Mouse (Mus musculus): Measurements from ENCODE around the gene Gm20388. TPM values are rescaled to one million over a fixed set of nuclear protein-coding genes. Genes with fewer than 3 reads are reported as not detected.
A peak's percentile ranks its signal among the peaks of the same experiment; 100 is the strongest.

The Gm20388 gene
- total RNA-seq, 2 experiments from 2014 or later, result not detected

DNA sequence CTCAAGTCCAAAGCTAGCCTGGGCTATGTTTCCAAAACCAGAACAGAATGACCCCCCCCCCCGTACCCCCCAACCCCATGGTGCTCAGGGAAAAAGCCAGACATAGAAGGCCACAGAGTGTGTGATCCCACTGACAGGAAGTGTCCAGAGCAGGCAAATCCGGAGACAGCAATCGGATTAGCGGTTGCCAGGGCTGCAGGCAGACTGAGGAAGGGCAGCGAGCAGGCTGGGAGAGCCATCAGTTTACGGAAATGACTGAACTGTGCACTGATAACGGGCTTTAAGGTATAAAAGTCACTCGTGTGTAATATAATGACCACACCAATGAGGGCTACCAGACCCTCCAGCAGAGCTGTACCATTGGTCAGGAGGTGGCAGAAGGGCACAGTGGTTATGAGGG is 730.6 kb downstream of the Gm20388 start:
- no peak for DNase-seq (ENCODE audit: low spot score in 2 of 2)

DNA sequence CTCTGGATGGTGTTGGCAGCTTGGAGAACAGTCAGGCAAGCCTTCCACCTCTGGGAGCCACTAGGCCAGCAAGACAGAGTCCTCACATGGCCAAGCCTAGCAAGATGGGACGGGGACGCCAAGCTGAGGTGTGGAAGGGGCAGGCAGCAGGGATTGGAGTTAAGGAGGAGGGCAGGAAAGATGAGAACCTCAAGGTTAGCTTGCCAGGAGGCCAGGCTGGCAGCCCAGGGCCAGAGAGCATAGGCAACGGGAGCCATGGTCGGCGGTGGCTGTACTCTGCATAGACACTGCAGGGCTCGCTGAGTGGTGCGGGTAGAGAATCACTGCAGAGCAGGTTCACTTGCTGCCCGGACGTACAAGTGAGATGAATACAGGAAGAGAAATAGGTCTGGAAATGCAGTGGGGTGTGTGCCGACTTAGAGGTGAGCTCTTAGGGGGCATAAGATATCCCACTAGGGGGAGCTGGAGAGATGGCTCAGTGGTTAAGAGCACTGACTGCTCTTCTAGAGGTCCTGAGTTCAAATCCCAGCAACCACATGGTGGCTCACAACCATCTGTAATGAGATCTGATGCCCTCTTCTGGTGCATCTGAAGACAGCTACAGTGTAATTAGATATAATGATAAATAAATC is 731.5 kb downstream of the Gm20388 start:
- DNase-seq (ENCODE audit: low spot score in 2 of 2), result no peak

DNA sequence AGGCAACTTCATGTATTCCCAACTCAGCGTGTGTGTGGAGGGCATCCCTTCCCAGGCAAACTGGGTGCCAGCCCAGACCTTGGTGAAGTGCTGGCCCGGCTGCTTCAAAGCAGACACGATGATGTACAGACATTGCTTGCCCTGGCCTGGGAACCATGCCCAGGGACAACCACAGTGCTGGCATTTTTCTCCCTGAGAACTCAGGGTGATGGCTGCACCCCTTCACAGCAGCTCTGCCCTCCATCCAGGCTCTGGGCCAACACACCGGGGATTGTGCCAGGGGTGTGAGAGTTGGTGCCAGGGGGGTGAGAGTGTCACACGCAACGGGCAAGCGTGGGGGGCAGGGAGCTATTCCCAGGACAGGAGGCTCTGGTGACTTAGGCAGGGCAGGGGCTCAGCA is 734.0 kb downstream of the Gm20388 start:
- peak; percentile 77 to 90 for DNase-seq (ENCODE audit: low spot score in 2 of 2)

DNA sequence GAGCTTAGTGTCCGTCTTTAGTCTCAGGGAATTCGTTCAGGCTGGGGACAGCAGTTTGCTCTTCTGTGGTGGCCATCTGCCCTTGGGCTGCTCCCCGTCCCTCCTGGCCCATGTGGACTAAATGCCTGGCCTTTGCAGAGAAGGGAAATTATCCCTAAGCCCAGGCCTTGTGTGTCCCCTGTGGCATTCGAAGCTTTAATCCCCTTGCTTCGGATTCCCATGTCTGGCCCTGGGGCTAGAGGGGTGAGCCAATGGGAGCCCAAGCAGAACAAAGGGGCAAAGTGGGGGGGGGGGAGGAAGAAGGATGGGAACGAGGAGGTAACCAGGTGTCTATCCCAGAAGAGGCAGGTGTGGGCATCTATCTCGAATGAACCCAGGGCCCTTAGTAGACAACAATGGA is 736.9 kb downstream of the Gm20388 start, which contains the start of gene 1190005I06Rik:
Gene 1190005I06Rik (minus strand): TSS at position 101 of the 400 bp plus-strand sequence.
- DNase-seq (ENCODE audit: low spot score in 2 of 2), result no peak

DNA sequence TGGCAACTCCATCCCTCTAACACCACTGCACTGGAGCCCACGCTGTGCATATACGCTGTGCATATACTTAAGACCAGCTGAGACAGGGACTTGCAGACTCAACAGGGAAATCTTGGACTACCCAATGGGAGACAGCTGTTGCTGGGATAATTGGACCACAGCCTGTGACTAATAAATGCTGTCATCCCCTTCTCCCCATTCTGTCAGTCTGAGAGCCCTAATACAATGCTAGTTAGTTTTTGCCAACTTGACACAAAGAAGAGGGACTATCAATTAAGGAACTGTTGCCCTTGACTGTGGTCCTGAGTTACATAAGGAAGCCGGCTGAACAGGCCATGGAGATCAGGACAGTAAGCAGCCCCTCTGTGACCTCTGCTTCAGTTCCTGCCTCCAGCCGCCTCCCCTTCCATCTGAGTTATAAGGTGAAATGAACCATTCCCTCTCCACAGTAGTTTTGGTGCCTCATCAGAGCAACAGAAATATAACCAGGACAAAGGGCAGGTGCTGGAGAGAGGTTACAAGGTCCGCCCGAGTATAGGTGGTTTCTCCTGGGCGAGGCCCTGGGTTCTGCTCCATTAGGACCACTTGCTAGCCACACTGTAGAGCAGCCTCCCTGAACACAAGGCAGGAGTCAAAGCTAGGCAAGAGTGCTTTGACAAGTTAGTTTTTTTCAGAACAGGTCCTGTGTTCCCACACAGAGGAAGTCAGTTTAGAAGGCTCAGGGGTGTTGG is 745.8 kb downstream of the Gm20388 start:
- no peak for DNase-seq (ENCODE audit: low spot score in 2 of 2)

DNA sequence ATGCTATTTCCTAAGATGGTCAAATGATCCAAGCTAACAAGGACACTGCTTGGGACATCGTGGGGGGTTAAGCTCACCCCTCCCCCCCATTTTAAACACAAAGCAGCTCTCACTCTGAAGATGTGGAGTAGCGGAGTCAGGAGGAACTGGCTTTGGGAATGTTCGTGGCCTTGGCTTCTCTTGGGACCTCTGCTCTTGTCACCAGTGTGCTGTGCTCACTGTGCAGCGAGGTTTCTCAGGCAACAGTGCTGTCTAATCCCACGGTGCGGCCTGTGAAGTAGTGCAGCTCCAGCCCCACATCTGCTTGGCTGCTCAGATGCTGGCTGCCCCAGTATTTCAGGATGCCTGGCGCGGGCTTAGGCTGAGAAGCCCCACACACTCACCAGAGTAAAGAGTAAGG is 746.8 kb downstream of the Gm20388 start:
- DNase-seq (ENCODE audit: low spot score in 2 of 2), result no peak

DNA sequence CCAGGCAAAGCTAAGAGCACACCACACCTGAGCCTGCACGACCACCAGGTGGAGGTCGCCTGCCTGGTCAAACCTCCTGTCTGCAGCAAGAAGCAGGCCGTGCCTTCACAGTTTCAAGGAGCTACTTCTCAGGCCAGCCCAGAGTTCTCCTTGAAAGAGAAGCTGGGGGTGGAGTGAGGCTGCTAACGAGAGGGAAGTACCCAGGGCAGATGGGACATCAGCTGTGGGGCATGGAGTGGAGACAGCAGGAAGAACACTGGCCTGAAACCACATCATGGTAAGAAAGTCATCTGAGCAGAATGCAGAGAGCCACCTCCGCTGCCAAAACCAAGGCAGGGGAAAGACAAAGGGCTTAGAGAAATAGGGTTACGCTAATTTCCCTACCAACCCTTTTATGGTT is 753.9 kb downstream of the Gm20388 start:
- no peak for DNase-seq (ENCODE audit: low spot score in 2 of 2)

DNA sequence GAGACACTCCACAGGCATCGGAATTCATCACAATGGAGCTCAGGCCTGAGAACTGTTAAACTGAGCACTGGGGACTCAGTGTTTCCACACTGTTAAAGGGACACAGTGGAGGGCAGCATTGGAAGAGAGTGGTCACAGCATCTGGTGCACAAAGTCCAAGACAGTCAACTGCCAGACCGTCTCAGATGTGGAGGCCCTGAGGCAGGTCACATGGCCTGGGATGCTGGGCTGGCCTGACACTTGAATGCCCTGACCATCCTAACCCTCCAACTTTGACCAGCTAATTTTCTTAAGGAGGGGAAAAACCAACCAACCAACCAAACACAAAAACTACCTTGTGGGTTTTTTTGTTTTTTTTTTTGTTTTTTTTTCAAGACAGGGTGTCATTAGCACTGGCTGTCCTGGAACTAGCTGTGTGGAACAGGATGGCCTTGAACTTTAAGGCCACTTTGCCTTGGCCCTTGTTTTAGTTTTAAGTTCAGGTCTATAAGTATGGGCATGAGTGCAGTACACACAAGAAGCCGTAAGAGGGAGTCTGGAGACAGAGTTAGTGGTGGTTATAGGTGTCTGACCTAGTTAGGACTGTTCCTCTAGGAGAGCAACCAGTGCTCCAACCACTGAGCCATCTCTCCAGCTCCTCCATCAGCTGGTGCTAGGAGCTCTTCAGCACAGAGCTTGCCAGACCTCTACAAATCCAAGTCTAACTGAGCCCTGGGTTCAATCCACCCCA is 755.2 kb downstream of the Gm20388 start:
- DNase-seq (ENCODE audit: low spot score in 2 of 2), result no peak

DNA sequence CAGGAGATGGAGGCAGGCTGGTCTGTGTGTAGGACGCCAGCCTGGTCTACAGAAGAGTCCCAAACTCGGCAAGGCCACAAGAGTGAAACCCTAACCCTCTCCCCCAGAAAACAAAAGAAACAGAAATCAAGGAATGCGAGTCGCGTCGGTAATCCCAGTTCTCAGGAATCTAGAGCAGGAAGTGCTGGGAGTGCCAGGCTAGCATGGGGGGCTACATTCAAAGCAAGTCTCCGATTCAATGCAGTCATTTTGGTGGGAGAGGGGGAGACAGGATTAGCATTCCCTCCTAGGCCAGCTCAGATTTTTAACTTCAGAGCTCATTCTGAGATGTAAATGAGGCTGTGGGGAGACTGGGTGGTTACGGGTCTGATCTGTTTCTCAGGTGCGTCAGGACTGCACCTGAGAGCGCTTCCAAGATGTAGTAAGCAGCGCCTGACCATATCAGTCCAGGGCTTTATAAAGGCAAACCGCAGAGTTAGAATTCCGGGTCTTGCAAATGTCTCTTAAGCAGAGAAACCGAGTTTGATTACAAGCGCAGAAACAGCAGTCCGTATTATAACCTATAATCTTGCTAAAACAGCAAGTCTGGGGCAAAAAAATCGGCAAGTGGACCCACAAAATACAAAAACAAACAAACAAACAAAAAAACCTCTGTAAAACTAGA is 756.3 kb downstream of the Gm20388 start:
- DNase-seq (ENCODE audit: low spot score in 2 of 2), result no peak

DNA sequence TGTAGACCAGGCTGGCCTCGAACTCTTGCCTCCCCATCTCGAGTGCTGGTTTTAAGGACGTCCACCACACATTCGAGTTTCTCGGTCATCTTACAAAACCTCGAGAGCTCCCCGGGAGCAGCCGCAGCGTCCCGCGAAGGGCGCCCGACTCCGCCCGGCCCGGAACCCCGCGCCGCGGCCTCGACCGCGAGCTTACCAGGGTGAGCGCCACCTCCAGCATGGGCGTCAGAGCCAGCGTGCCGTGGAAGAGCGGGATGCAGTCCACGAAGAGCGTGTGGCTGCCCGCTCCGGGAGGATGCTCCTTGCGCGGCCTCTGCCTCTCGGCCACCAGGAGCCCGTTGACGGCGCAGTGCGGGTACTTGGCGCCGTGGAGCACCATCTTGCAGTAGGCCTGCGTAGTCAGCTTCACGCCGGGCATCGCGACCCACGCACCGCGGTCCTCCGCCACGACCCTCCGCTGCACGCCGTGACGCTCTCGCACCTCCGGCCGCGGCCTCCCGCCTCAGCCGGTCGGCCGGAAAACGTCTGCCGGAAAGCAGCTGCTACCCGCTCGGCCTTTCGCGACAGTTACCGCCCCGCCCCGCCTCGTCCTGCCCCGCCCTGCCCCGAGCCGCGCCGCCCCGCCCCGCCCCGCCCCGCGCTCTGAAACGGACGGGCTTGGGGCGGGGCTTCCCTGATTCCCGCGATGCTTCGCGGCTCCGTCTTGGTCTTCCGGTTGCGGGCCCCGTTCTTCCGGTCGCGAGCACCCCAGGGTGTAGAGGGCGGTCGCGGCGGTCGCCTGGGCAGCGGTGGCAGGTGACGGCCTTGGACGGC is 757.1 kb downstream of the Gm20388 start, which contains the start of the genes Gm27021 and Cox4i1:
Gene Gm27021 (minus strand): TSS at position 519 of the 813 bp plus-strand sequence.
Gene Cox4i1 (plus strand): TSS at position 662 of the 813 bp plus-strand sequence.
- DNase-seq (ENCODE audit: low spot score in 2 of 2), result peak; percentile 83 to 91

DNA sequence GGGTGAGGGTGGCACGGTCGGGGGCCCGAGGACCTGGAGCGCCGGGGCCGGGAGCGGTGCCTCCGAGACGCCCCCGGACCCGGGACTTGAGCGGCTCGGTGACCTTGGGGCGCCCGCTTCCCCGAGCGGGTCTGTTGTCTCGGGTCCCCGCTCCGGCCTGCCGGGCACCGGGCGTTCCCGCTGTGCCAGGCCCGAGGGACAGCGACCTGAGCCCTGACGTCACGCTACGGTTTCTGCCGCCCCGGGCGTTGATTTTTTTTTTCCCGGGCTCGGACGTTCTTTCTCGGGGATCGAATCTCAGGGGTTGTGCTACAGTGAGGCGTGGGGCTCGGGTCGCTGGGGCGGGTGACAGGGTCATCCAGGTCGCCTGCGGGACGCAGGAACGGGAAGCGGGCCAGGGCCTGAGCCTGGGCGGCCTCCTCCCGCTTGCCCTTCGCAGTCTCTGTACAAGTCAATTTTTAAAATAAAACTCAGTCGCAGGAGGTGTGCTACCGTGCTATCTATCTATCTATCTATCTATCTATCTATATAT is 757.8 kb downstream of the Gm20388 start, which contains the start of gene Emc8:
Gene Emc8 (minus strand): TSS at position 200 of the 532 bp plus-strand sequence.
- DNase-seq (ENCODE audit: low spot score in 2 of 2), result no peak

DNA sequence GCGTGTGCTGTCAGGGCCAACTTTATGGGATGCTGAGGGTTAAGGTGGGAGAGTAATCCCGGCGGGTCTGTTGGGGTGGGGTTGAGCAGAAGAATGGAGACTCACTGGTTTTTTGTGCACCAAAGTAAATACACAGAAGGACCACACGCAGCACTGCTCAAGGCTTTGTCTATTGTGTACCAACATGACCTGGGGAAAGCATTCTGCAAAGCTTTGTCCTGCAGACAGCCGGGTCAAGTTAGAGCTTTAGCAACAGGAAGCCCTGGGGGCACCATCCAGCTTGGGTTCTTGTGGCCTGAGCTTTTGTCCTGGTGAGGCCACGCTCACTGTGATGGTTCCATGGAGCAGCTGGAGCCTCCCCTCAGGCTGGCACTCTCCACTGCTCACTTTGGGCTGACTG is 761.1 kb downstream of the Gm20388 start:
- DNase-seq (ENCODE audit: low spot score in 2 of 2), result no peak

DNA sequence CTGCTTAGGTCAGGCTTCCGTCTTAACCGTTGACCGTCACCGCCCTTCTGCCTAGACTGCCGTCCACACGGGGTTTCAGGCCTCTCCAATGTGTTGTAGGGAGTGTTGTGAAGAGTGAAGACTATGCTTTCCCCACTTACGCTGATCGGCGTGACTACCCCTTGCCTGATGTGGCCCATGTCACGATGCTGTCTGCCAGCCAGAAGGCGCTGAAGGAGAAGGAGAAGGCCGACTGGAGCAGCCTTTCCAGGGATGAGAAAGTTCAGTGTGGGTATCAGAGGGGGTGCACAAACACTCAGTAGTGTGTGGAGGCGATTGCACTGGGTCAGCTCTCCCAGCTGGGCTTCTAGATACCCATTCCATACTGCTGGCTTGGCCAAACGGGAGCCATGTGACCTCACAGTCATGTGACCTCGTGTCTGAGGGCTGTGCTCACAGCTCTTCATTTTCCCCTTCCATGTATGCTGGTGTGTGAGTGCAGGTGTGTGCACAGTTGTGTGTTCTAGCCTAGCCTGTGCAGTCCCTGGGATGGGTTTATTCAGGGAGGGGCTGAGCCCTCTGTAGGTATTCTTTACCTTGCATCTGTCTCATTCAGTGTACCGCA is 762.1 kb downstream of the Gm20388 start:
- DNase-seq (ENCODE audit: low spot score in 2 of 2), result no peak

DNA sequence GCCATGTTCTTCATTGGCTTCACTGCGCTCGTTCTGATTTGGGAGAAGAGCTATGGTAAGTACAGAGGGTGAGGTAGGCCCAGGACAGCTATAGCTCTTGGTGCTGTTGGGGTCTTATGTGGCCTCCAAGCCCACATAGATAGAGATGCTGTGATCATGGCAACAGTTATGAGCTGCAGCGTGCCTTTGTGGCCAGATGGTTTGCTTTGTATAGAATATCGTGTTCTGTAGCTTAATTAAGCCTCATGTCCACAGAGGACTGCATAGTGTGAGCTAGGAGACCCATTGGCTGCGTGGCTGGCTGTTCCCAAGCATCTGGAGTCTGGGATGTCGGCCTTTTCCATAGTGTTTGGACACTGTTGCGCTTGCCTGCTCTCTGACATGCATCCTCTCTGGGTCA is 762.7 kb downstream of the Gm20388 start:
- no peak for DNase-seq (ENCODE audit: low spot score in 2 of 2)

DNA sequence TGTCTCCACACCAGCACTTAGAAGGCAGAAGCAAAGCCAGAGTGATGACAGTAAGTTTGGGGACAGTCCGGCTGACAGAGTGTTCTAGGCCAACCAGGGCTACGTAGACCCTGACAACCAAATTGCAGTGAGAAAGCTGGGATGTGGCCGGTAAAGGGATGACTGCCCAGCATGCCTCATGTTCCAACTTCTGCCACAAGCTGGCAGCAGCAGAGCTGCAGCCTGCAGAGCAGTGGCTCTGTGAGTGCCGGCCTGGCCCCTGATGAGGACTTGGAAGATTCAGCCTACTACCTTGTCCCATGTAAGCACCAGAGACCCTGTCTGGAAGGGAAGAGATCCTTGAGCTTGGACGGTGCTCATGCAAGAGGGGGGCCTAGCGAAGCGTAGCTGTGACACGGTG is 765.1 kb downstream of the Gm20388 start:
- no peak for DNase-seq (ENCODE audit: low spot score in 2 of 2)

DNA sequence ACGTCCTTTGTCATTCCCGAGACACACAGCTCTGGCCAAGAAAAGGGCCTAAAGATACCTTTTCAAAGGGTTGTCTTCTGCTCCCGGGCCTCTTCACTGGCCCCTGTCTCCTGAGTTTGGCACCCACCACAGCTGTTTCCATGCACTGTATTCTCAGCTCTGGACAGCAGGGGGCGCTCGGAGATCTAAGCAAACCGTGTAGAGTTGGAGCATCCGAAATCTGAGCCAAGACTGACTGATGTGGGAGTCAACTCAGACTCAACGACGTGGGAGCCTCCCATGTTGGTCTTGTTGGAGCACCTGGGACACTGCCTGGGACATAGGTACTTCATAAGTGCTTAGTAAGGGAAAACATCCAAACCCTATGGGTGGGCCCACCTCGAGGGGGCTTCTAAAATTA is 767.8 kb downstream of the Gm20388 start:
- DNase-seq (ENCODE audit: low spot score in 2 of 2), result peak; percentile 85 to 89

DNA sequence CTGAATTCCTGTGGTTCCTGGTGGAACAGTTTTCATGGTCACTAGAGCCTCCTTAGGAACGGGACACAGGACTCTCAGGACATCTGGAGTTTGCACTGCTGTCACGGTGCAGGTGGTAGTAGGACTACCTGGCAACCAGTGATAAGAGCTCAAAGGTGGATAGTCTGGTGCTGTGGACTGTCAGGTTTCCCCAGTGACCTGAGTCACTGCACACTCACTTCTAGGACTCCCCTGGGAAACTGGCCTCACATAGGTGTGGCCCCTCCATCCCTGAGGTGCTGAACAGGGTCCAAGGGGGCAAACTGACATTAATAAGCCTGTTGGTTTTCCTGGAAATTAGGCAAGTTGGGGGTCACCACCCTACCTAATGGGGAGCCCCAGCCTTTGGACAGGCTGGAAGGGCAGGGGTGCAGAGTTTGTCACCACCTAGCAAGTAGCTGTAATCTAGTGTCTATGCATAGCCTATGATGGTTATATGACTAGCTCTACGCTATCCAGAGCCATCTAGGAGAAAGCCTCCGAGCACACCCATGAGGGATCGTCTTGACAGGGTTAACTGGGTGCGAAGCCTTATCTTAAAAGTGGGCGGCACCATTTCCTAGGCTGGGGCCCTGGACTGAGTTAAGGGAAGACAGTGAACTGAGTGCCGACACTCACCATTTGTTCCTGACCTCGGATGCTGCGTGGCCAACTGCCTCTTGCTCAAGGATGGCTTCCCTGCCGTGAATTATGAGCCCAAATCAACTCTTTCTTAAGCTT is 769.2 kb downstream of the Gm20388 start:
- DNase-seq (ENCODE audit: low spot score in 2 of 2), result no peak

DNA sequence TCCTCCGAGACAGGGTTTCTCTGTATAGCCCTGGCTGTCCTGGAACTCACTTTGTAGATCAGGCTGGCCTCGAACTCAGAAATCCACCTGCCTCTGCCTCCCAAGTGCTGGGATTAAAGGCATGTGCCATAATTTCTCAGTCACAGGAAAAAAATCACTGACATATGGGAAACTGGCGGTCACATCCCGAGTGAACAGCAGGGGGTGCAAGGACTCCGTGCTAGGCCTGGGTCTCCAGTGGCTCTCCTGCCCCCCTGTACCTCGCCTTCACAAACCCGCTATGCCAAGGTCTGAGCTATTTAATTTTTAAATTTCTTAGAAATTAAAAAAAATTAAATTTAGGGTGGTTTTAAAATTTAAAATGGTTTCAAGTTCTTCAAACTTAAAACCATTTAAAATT is 769.8 kb downstream of the Gm20388 start:
- peak in 1 of 2 experiments; percentile 56 for DNase-seq (ENCODE audit: low spot score in 2 of 2)

DNA sequence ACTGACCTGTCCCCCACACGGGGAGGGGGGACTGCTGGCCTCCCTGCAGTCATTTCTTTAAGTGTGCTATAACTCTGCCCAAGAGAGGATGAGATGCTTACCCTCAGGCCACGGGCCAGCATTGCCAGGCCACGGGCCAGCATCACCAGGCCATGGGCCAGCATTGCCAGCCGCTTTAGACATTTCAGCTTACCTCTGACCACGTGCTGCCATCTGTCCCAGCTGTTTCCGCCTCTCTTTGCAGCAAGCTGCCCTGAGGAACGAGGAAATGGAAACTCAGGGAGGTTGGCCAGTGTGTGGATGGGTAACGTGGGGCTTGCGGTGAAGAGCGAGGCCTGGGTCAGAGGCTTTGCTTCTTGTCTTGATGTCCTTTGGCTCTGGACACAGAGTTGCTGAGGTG is 770.5 kb downstream of the Gm20388 start:
- DNase-seq (ENCODE audit: low spot score in 2 of 2), result no peak
